Mouse (Mus musculus) granulocyte monocyte progenitor cell, adult 5-6 weeks (primary cell): ENCODE data around the gene Apoa5. TPM values are rescaled to one million over a fixed set of nuclear protein-coding genes. Genes with fewer than 3 reads are reported as not detected.
A peak's percentile ranks its signal among the peaks of the same experiment; 100 is the strongest.

ENCODE experiments used
- ATAC-seq: replicated peaks from 2 replicates; pipeline ENCODE4 v1.8.0; 2016; ENCODE audit warnings: mild to moderate bottlenecking, moderate TSS enrichment, inconsistent platforms; ENCODE audit not compliant: poor library complexity, severe bottlenecking
- total RNA-seq, 2 experiments: library from RNA; stranded (forward) in 1 of 2; stranded (reverse) in 1 of 2; fragments of 200-712, 200-1000 nt in 1 of 2; fragments of >200 nt in 1 of 2; fragmentation: Nextera tagmentation in 1 of 2; gene quantifications; 2 replicates each; pipeline ENCODE4 v1.2.3; 2014 to 2017

The Apoa5 gene
- not detected in 2 replicates for total RNA-seq (2014; fragmentation: Nextera tagmentation)
- total RNA-seq (2017) = not detected in 2 replicates

DNA sequence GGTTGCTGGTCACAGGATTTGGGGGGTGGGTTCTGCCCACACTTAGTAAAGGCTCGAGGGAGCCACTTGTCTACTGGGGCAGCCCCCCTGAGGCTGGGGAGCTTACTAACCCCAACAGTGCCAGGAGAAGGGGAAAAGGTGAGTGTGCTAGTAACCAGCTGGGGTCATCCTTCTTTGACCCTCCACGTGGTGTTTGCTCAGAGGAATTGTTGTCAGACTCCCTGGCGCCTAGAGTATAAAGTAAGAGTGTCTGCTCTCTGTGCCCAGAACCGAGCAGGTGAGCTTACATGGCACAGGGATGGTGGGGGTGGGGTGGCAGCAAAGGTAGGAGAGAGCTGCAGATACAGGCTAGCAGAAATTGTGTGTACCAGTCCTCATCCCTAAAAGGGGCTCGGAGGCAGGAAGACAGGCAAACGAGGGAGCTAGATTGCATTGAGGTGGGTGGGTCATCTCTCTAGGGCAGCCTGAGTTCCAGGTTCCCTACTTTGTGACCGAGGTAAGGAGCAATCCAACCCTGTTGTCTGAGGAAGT, at the start of gene Apoa5:
Gene Apoa5, plus strand, starts transcription at position 291 of the 531 bp plus-strand sequence.
- no peak for ATAC-seq

DNA sequence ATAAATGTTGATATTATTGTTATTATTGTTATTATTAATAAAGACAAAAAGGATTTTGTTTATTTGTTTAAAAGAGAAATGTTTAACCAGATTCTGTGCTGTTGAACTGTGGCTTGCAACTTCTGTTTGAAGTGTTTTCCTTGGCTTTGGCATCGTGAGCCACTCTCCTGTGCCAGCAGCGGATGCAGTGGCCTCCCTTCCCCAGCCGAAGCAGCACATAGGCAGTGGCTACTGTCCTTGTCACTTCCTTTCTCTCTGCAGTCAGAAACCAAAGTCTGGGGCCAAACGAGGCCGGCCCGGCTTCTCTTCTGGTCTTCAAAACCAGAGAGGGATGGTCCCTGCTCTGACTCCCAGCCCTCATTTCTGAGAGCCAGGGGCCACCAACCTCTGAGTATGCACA, 45.3 kb upstream of the Apoa5 start:
- ATAC-seq = no peak

DNA sequence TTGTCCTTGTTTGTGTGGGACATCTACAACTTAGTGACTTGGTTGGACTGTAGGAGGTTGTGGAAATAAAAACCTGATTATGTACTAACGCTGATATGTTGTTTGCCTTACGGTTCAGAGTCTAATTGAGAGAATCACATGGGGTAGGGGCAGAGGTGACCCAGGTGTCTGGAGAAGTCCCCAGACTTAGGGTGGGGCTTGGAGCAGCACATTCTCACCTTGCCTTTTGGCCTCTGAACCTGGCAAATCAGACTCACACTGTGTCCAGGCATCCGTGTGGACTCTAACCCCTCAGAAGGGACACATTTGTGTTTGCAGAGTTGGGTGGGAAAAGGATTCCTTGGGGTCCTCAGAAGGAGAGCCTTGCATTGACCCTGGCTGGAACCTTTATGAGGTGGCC, 44.3 kb upstream of the Apoa5 start:
- no peak for ATAC-seq

DNA sequence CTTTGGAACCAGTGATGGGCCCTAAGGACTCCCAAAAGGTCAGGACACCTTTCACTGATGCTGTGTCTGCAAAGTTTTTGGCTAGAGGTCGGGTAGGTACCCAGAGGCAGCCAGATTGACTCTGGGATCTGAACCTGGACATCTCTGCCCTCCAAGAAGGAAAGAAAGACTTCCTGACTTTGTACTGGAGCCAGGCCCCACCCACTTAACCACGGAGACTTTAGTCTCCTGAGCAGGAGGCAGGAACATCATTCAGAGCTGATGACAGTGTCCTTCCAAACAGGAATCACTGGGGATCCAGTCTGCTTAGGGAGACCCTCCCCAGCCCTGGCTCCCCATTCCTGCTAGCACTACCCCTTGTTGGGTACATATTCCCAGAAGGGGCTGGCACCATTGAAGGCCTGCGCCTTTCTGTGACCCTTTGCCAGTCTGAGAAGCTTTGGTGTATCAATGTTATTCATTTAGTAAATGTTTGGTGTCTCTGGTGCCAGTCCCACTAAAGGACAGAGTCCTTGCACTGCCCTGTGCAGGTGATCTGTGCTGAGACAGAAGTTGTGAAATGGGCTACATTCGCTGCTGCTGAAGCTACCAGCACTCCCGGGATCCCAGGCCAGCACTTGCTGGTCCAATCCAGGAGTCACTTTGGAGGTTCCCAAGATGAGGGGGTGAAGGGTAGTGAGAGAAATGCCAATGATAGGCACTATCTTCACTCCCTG, 43.3 kb upstream of the Apoa5 start:
- ATAC-seq = no peak

DNA sequence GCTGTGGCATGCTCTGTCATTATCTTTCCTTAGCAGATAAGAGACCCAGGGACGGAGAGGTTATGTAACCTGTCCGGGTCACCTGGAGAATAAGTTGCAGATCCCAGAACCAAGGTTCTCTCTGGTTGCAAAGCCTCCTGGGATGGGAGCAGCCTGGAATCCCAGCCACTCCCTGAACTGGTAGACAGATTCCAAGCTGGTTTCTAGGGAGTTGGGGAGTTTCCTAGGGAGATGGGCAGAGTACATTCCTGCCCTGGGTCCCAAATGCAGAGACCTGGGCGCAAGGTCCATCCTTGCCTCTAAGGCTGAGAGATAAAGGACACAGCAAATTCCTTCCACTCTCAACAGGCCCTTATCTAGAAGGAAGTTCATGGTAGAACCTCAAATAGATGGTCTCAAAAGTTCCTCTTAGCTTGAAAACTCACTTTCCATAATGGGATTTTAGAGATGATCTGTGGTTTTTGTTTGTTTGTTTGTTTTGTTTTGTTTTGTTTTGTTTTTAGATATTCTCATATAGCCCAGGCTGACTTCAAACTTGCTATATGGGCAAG, 41.3 kb upstream of the Apoa5 start:
- ATAC-seq = no peak

DNA sequence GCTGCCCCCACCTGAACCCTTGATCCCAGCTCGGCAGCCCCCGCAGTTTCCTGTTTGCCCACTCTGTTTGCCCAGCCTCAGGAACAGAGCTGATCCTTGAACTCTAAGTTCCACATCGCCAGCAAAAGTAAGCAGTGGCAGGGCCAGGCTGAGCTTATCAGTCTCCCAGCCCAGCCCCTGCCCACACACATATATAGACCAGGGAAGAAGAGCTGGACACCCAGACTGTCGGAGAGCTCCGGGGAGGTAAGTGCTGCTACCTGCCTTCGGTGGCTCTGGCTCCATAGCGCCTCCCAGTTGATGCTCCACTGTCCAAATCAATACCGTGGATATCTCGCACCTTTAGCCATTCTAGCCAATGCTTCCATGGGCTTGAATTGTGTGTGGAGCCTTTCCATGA, 39.9 kb upstream of the Apoa5 start, which contains the start of gene Apoa1:
Gene Apoa1, plus strand, starts transcription at position 90 of the 400 bp plus-strand sequence.
- ATAC-seq = no peak

DNA sequence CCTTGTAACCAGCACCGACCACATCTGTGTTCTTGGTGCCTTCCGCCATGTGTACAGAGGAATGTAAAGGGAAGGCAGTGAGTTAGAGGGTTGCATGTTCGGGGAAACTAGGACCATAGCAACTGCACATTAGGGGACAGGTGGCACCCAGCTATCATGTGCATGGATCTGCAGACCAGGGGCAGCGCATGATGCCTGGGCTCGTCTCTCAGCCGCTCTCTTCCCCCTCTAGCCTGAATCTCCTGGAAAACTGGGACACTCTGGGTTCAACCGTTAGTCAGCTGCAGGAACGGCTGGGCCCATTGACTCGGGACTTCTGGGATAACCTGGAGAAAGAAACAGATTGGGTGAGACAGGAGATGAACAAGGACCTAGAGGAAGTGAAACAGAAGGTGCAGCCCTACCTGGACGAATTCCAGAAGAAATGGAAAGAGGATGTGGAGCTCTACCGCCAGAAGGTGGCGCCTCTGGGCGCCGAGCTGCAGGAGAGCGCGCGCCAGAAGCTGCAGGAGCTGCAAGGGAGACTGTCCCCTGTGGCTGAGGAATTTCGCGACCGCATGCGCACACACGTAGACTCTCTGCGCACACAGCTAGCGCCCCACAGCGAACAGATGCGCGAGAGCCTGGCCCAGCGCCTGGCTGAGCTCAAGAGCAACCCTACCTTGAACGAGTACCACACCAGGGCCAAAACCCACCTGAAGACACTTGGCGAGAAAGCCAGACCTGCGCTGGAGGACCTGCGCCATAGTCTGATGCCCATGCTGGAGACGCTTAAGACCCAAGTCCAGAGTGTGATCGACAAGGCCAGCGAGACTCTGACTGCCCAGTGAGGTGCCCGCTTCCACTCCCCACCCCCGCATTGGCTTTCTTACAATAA, 38.6 kb upstream of the Apoa5 start:
- peak; percentile 94 for ATAC-seq

DNA sequence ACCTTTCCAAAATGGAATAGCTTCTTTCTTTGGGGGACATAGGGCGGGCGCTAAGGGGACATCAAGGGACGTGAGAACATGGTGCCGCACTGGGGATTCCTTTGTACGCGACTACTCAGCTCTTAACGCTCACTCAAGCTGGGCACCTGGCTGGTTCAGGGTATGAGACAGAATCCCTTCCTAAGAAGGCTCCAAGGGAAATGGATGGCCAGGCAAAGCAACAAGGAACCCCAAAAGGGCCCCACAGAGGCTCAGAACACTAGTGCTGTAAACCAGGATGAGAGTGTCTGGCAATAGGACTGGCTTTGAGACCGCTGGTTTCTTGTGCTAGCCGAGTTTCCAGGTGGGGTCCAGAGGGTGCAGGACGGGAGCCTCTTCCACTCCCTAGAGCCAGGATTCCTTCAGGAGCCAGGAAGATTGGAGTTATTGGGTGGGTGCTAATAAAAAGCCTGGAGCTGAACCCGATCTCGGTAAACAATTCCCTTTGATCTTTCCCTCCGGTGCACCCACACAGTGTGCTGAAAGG, 37.9 kb upstream of the Apoa5 start:
- ATAC-seq = no peak

DNA sequence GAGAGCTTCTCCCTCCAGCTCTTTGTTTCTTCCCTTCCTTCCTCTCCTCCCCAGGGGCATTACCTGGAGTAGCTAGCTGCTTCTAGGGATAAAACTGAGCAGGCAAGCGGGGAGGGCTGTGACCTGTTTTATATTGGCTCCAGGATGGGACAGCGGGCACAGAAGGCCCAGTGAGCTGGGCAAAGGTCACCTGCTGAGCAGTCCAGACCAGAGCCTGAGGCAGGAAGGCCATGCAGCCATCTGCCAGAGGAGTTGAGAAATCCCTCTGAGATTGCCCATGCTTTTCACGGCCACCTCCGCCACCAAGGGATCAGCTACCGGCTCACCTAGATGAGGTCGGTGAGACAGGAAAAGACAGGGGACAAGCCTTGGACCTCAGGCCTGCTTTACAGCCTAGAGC, 33.2 kb upstream of the Apoa5 start:
- no peak for ATAC-seq

DNA sequence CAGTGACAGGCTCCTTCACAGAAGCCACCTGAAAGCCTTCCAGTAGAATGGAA, 33.0 kb upstream of the Apoa5 start, which contains the start of gene Apoc3:
Gene Apoc3, minus strand, starts transcription at position 41 of the 53 bp plus-strand sequence.
- ATAC-seq = no peak

DNA sequence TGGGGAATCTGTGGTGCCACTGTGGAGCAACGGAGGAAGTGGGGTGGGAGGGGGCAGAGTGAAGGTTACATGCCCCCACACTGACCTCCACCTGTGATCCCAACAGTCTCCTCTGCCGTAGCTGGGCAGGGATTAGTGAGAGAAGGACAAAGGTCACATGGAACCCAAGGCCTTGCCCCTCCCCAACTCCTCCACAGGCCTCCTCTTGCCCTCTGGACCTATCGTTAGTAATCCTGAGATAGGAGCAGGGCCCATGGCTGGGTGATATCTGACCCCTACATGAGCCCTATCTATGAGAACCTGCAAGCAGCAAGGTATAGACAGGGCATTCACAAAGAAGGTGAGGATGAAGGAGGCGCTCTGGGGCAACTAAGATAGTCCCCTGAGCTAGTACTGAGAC, 32.8 kb upstream of the Apoa5 start:
- ATAC-seq = no peak

DNA sequence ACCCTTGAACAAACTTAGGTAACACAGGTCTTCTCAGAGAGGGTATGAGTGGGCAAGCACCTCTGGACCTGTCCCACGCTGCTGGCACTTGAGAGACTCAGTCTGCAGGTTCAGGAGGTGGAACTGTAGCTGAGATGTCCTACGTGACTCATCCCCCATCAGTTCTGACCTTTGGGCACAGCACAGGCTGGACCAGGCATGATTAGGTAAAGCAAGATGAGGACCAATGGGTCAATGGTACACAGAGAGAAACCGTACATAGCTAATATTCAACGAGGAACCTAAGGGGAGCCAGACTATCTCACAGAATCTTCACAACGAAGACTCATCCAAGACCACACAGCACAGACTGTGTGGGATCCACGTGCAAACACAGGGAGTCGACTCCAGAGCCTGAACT, 29.6 kb upstream of the Apoa5 start:
- no peak for ATAC-seq

DNA sequence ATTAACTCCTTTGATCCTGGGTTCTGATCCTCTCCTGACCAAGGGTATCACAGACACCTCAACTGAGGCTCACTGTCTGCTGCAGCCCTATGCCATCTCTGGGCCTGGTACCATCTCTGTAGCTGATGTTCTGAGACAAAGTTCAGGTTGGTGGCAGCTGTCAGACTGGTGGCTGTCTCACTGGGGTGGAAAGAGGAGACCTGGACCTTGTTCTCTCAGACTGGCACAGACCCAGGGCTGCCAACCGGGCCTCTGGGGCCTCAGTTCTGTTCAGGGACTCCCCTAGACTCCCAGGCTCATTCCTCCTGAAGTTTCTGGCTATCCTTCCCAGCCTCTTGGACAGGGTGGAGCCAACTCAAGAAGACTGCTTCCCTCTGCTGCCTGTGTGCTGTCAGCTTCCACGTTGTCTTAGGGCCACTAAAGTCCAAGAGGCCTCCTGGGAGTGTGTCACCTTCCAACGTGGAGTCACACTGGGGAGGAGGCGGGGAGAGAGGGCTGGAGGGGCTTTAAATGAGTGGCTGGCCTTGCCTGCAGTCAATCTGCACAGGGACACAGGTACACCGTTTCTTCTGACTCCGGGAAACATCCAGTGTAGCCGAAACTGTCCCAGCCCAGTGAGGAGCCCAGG, 27.8 kb upstream of the Apoa5 start, which contains the start of gene Apoa4:
Gene Apoa4, plus strand, starts transcription at position 171 of the 628 bp plus-strand sequence.
- no peak for ATAC-seq

DNA sequence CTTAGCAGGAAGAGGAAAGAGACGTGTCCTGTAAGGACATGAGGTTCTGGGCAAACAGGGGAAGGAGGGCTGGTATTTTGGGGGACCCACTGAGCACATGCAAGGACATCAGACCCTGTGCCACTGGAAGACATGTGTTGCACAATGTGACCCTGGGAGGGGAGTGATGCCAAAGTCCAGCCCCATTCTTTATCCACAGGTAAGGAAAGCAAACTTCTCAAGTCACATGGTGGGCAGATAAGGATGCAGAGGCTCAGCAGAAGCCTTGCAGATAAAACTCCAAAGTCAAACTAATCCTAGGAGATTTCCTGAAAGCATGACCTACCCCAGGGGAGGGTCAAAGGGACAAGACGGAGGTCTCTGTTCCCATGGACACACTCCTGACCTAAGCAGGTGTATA, 26.6 kb upstream of the Apoa5 start:
- no peak for ATAC-seq

DNA sequence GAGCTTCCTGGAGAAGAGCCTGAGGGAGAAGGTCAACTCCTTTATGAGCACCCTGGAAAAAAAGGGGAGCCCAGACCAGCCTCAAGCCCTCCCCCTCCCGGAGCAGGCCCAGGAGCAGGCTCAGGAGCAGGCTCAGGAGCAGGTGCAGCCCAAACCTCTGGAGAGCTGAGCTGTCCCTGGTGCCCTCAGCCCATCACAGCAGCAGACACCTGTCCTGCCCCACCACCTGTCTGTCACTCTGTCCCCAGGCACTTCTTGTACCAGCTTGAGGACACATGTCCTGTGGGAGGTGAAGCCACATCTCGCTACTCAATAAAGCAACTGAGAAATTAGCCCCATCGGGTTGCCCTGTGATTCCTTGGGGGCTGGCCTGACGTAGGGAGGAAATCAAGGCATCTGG, 25.3 kb upstream of the Apoa5 start:
- ATAC-seq = no peak

DNA sequence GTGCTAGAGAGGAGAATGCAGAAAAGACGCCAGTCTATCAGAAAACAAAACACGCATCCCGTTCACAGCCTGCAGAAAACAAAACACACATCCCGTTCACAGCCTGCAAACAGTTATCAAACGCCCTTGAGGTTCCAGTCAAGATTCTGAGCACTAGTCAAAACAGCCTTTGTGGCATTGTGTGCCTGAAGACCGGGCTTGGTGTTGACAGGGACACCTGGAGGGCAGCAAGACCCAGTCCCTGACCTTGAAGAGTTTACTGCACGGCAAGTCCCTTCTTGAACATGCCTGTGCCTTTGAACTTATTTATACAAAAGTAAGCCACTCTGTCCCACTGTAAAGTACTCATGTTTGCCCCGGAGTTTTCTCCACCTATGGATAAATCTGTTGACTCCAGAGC, 24.8 kb upstream of the Apoa5 start:
- no peak for ATAC-seq

DNA sequence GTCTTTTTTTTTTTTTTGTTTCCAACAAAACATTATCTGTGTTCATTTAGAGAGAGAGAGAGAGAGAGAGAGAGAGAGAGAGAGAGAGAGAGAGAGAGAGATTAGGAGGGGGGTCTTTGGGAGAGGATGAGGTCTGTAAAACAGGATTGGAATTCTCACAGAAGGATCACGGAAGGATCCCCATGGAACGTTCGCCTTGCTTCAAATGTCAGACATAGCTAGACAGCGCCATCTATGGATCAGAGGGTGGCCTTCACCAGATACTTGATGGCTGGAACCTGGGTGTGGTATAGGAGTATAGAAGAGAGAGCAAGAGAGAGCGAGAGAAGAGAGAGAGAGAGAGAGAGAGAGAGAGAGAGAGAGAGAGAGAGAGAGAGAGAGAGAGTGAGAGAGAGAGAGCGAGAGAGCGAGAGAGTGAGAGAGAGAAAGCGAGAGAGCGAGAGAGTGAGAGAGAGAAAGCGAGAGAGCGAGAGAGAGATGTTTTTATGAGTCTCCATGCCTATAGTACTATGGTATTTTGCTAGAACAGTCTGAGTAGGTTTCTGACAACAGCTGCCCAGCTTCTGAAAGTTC, 21.6 kb upstream of the Apoa5 start:
- peak; percentile 82 for ATAC-seq

DNA sequence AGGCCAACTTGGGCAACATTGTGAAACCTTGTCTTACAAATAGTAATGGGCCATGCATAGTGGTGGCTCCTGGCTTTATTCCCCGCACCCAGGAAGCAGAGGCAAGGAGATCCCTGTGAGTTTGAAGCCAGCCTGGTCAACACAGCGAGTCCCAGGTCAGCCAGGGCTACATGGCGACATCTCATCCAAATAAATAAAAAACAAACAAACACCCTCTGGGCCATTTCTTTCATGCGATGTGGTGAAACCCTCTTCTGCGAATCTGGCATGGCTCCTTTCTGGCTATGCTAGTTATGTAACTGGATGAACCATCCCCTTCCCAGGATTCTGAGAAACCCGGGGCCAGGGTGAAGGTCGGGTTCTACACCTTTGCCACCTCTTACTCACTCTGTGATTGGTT, 12.3 kb upstream of the Apoa5 start:
- ATAC-seq = no peak

DNA sequence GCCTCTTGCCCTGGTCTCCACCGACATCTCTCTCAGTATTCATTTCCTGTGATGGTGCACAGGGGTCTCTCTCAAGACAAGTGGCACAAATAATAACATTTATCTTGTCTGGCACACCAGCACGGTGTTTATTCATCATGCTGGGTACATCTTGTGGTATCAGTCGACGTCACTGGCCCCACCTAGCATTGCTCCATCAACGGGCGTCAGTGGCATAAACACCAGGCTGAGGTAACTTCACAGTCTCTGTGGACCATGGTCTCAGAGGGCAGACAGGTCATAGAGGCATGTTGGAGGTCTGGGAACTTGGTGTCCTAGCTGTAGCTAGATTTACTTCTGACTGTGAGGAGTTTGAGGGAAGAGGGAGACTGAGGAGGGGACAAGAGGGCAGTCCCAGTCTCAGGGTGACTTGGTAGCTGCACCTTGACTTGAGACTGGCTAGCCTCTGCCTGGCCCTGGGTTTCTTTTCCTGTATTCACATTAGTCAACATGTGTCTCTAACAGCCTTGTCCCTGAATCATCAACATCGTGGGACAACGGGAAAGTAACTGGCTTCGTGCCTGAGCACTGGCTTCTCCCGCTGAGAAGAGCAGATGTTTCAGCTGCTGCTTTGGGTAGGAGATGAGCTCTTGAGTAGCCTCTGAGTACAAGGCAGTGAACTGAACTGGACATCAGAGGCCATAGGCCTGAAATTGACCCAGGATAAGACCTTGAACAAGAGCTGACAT, 11.6 kb upstream of the Apoa5 start:
- ATAC-seq = no peak

DNA sequence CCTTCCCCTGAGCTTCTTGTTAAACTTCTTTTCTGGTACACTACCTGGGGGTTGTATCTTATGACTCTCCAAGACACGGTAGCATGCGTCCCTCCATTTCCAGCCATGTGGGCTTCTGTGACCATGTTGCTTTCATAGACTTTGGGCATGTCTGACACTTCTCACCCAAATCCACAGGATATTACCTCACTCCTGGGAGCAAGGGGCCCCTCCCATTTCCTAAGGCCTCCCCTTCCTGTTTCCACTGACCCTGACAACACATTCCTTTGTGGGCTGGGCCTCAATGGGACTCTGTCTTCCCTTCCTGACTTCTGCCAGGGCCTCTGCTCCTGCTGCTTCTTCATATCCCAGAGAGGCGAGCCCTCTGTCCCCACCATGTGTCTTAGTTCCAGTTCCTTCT, 10.9 kb upstream of the Apoa5 start:
- peak; percentile 89 for ATAC-seq
